Mouse (Mus musculus) C2C12 (cell line): ENCODE data around the gene Ppp1r12b.

ENCODE experiments used
- CTCF ChIP-seq: IDR thresholded peaks from one replicate; pipeline ENCODE4 v1.5.1; 2011; ENCODE audit not compliant: control insufficient read depth, insufficient read depth, insufficient read length
- FOSL1 ChIP-seq: IDR thresholded peaks from one replicate; pipeline ENCODE4 v1.8.0; 2011; ENCODE audit warnings: mild to moderate bottlenecking, low read length; ENCODE audit not compliant: poor library complexity, insufficient read depth, severe bottlenecking
- MAX ChIP-seq: IDR thresholded peaks from one replicate; pipeline ENCODE4 v1.6.1; 2011; ENCODE audit warnings: mild to moderate bottlenecking, control low read depth
- MYOD1 ChIP-seq: IDR thresholded peaks from one replicate; pipeline ENCODE4 v1.6.1; 2011; ENCODE audit warnings: low read depth; ENCODE audit not compliant: control insufficient read depth, insufficient read length
- MYOG ChIP-seq: IDR thresholded peaks from one replicate; pipeline ENCODE4 v1.6.1; 2011; ENCODE audit not compliant: control insufficient read depth, insufficient read length; ENCODE audit errors: extremely low read depth

- TF ChIP-seq CTCF (no peak), MYOG (no peak), FOSL1 (no peak), MAX (no peak), MYOD1 (no peak)
These were observed 102.9 kb downstream of the Ppp1r12b start for GRCm38 (mm10) chr1:134852797-134853196.
